Mouse (Mus musculus) liver, embryonic 14.5 days (tissue): ENCODE data around the gene Txnrd3. TPM values are rescaled to one million over a fixed set of nuclear protein-coding genes. Genes with fewer than 3 reads are reported as not detected.

Experiments
- ATAC-seq: fragments of 200-750 bp; cut with Nextera tagmentation; 2 replicates; pipeline ENCODE4 v1.8.0; 2017; ENCODE audit warnings: moderate number of reproducible peaks, mild to moderate bottlenecking, moderate library complexity; ENCODE audit not compliant: insufficient read depth
- DNase-seq, 3 experiments: peaks; one replicate each; pipeline ENCODE4 v3.0.0-alpha.2; 2012 to 2013; ENCODE audit warnings: low read depth in 3 of 3, low spot score in 3 of 3
- H3K27ac ChIP-seq: fragments of 300-500 bp; sonication (generic); 2 replicates; pipeline ENCODE4 v1.5.1; 2014; ENCODE audit warnings: moderate library complexity, mild to moderate bottlenecking, control low read depth, inconsistent platforms
- H3K27me3 ChIP-seq: fragments of 300-500 bp; sonication (generic); 2 replicates; pipeline ENCODE4 v1.6.1; 2014; ENCODE audit warnings: mild to moderate bottlenecking, low read length, moderate library complexity; ENCODE audit not compliant: control insufficient read depth, insufficient read depth
- H3K36me3 ChIP-seq: fragments of 300-500 bp; sonication (generic); replicated peaks from 2 replicates; pipeline ENCODE4 v1.6.1; 2014; ENCODE audit warnings: low read depth; ENCODE audit not compliant: control insufficient read depth, insufficient read depth
- H3K4me1 ChIP-seq, 2 experiments: fragments of 200-500 bp in 1 of 2; fragments of 300-500 bp in 1 of 2; sonication (generic) in 1 of 2; replicated peaks; 2 replicates each; pipeline ENCODE4 v1.6.1; 2012 to 2014; ENCODE audit warnings: antibody characterized with exemption in 1 of 2, inconsistent platforms in 1 of 2, low read length in 1 of 2; ENCODE audit not compliant: control insufficient read depth in 2 of 2, insufficient read depth in 2 of 2
- H3K4me2 ChIP-seq: fragments of 300-500 bp; sonication (generic); 2 replicates; pipeline ENCODE4 v1.6.1; 2014; ENCODE audit warnings: low read depth, mild to moderate bottlenecking, control low read depth, moderate library complexity
- H3K4me3 ChIP-seq, 2 experiments: fragments of 200-500 bp in 1 of 2; fragments of 300-500 bp in 1 of 2; sonication (generic) in 1 of 2; 2 replicates each; pipeline ENCODE4 v1.5.1; 2012 to 2014; ENCODE audit warnings: low read depth in 2 of 2, low read length in 2 of 2, mild to moderate bottlenecking in 2 of 2, control low read depth in 1 of 2, inconsistent platforms in 1 of 2, moderate library complexity in 1 of 2; ENCODE audit not compliant: insufficient read depth in 1 of 2
- H3K9ac ChIP-seq: fragments of 300-500 bp; sonication (generic); replicated peaks from 2 replicates; pipeline ENCODE4 v1.6.1; 2014; ENCODE audit warnings: mild to moderate bottlenecking, control low read depth, moderate library complexity
- H3K9me3 ChIP-seq: fragments of 300-500 bp; sonication (generic); 2 replicates; pipeline ENCODE4 v1.6.1; 2016; ENCODE audit warnings: low read length, mixed read lengths; ENCODE audit not compliant: control insufficient read depth
- CTCF ChIP-seq: IDR thresholded peaks from 2 replicates; pipeline ENCODE4 v1.5.1; 2016; ENCODE audit warnings: antibody characterized with exemption, low read depth, control low read depth
- EP300 ChIP-seq: IDR thresholded peaks from 2 replicates; pipeline ENCODE4 v1.6.1; 2016; ENCODE audit warnings: antibody characterized with exemption, low read depth
- WGBS: fragments of 180-500 bp; shearing (Covaris S2); extraction: QIAGEN DNeasy Blood & Tissue Kit; methylation state at CpG from one replicate; pipeline ENCODE4 v1.1.7; 2014; ENCODE audit not compliant: insufficient replicate concordance; 5-methylcytosine and 5-hydroxymethylcytosine counted together
- polyA plus RNA-seq, 2 experiments: library from polyadenylated mRNA; depleted of rRNA in 1 of 2; stranded (reverse) in 1 of 2; unstranded in 1 of 2; fragments of >200 nt; fragmentation: Nextera tagmentation in 1 of 2; extraction: Ambion mirVana in 1 of 2; gene quantifications; 2 replicates each; pipeline versions ENCODE4 v1.2.1 to v1.2.3; 2012 to 2014

The Txnrd3 gene
- polyA plus RNA-seq, 2 experiments, result 1.7 to 2.6 TPM

DNA sequence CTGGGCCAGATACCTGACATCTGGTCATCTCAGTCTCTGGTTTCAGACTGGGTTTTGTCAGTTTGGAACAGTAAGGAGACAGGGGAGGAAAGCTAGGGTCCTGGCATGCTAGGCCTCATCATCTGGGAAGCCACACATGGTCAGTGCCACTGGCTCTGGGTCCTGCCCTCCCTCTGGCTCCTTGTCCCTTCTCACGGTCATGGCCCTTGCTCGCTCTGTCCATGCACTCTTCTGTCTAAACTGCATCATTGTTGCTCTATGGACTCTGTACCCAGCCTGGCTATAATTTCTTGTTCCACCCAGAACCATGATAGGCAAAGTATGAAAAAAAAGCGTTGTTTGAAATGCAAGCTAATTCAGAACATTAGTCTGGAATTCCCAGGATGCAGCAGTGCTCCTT lies 11.2 kb downstream of the Txnrd3 start:
- Histone ChIP-seq H3K9me3 (no peaks in the 10 kb centered on the region), H3K4me1 (no peaks in the 10 kb centered on the region), H3K36me3 (no peaks in the 10 kb centered on the region), H3K27ac (no peak overlapping the region), H3K27me3 (no peaks in the 10 kb centered on the region), H3K4me3 (no peak overlapping the region), H3K4me2 (no peak overlapping the region), H3K9ac (no peak overlapping the region)
- no peak for ATAC-seq
- WGBS, result 72% methylated on average over 3 of the region's 3 CpGs
- TF ChIP-seq CTCF (no peak), EP300 (no peak)
- no peak for DNase-seq

DNA sequence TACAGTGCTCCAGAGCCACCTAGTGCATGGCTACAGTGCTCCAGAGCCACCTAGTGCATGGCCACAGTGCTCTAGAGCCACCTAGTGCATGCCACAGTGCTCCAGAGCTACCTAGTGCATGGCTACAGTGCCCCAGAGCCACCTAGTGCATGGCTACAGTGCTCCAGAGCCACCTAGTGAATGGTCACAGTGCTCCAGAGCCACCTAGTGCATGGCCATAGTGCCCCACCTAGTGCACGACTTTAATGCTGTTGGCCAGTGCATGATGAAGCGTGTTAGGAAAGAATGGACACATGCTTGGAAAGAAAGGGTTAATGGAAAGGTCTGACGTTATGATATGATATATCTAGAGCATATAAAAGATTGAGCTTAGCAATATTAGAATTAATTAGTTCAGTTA lies 14.6 kb downstream of the Txnrd3 start:
- H3K9ac ChIP-seq, result no peak overlapping the region
- H3K27me3 ChIP-seq, result no peaks in the 10 kb centered on the region
- no peaks in the 10 kb centered on the region for H3K9me3 ChIP-seq
- no peaks in the 10 kb centered on the region for H3K36me3 ChIP-seq
- ATAC-seq (no peak), DNase-seq (no peak)
- no peak overlapping the region for H3K27ac ChIP-seq
- TF ChIP-seq EP300 (no peak), CTCF (no peak)
- no peaks in the 10 kb centered on the region for H3K4me1 ChIP-seq
- no peak overlapping the region for H3K4me3 ChIP-seq
- H3K4me2 ChIP-seq, result no peak overlapping the region
- WGBS, result 60% methylated on average over 3 of the region's 3 CpGs

GRCm38 (mm10) chr6:89658931-89659330 lies 15.1 kb downstream of the Txnrd3 start:
- Histone ChIP-seq H3K4me3 (no peak overlapping the region), H3K27ac (no peak overlapping the region), H3K36me3 (no peaks in the 10 kb centered on the region), H3K9me3 (no peaks in the 10 kb centered on the region), H3K4me1 (no peaks in the 10 kb centered on the region), H3K4me2 (no peak overlapping the region), H3K27me3 (no peaks in the 10 kb centered on the region), H3K9ac (no peak overlapping the region)
- WGBS, result 73% methylated on average over 6 of the region's 6 CpGs
- DNase-seq (no peak), ATAC-seq (no peak)
- TF ChIP-seq EP300 (no peak), CTCF (no peak)

DNA sequence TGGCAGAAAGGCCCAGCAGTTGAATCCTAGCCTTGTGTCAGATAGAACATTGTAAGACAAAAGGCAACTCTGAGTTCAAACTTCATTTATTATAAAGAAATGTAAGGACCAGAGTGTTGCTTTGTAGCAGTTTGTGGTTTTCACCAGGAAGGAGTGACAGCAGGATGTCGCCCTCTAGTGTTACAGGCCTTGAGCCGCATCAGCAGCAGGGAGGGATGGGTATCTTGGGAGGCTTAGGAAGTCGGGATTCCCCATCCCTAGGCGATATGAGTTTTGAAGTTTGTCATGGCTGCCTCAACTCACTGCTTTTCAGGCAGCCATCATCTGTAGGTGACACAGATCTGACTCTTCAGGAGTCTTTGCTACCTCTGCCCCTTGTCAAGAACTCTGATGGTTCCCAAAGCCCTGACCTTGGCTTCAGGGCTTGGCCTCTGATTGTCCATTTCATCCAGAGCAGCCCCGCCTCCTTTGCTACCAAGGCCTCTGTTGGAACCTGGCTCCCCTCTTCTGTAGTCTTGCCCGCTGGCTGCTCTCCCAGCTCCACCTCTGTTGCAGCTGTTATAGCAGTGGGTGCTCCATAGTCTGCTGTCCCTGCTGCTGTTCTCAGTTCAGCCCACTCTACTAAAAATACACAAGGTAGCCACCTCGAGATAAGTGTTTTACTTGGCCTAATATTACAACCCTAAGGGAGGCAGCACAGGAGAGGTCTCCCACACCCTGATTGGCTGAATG lies 16.1 kb downstream of the Txnrd3 start:
- no peak overlapping the region for H3K27ac ChIP-seq
- ATAC-seq (no peak), DNase-seq (no peak)
- H3K4me1 ChIP-seq, result no peaks in the 10 kb centered on the region
- no peaks in the 10 kb centered on the region for H3K9me3 ChIP-seq
- no peak overlapping the region for H3K9ac ChIP-seq
- WGBS, result 29% methylated on average over 7 of the region's 7 CpGs
- TF ChIP-seq EP300 (no peak), CTCF (peak; percentile 69)
- no peaks in the 10 kb centered on the region for H3K36me3 ChIP-seq
- no peak overlapping the region for H3K4me2 ChIP-seq
- H3K4me3 ChIP-seq, result no peak overlapping the region
- no peaks in the 10 kb centered on the region for H3K27me3 ChIP-seq

- Histone ChIP-seq H3K27me3 (no peaks in the 10 kb centered on the region), H3K4me3 (no peak overlapping the region), H3K9ac (no peak overlapping the region), H3K27ac (no peak overlapping the region), H3K4me2 (no peak overlapping the region), H3K4me1 (no peaks in the 10 kb centered on the region), H3K9me3 (no peaks in the 10 kb centered on the region), H3K36me3 (no peaks in the 10 kb centered on the region)
- no peak for DNase-seq
- 45% methylated on average over 1 of the region's 1 CpGs for WGBS
- TF ChIP-seq EP300, result no peak
- TF ChIP-seq CTCF, result no peak
- no peak for ATAC-seq
Measured at GRCm38 (mm10) chr6:89660490-89660889, 16.7 kb downstream of the Txnrd3 start.
